Mouse (Mus musculus): ENCODE measurements around the gene Nrg3.

Nrg3 gene

DNA sequence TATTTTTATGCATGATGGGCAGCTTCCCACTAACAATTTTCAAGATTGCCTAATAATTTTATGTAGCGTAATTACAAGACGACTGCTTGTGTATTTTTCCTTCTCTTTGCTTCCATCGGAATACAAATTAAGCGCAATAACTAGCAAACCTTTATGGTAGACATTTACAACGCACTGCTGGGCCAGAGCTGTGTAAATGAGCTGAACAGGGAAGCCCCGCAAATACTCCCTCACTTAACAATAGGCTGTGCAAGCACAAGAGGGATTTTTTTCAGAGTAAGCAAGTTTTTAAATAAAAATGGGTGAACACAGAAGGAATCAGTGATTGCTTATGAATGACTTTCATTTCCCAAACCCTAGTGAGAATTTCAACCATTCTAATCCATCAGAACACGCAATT is 513.5 kb downstream of the Nrg3 start:
- DNase-seq (ENCODE audit: low spot score in 2 of 2): no peak

DNA sequence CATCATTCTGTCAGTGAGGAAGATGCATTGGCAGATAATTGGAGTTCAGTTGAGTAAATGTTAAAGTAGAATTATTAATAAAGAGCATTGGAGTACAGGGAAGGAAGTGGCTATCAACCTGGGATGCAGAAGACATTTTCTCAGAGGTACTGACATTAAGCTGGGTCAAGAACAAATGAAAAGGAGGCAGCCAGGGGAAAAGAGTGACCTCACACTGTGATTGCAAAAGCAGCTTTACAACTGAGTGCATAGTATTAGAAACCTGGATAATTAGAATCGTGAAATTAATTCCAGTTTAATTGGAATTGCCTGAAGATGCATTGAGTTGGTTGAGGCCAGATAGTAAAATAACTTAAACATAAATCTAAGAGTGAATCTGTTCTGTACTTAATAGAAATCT is 535.4 kb downstream of the Nrg3 start:
- DNase-seq (ENCODE audit: low spot score in 2 of 2): no peak

DNA sequence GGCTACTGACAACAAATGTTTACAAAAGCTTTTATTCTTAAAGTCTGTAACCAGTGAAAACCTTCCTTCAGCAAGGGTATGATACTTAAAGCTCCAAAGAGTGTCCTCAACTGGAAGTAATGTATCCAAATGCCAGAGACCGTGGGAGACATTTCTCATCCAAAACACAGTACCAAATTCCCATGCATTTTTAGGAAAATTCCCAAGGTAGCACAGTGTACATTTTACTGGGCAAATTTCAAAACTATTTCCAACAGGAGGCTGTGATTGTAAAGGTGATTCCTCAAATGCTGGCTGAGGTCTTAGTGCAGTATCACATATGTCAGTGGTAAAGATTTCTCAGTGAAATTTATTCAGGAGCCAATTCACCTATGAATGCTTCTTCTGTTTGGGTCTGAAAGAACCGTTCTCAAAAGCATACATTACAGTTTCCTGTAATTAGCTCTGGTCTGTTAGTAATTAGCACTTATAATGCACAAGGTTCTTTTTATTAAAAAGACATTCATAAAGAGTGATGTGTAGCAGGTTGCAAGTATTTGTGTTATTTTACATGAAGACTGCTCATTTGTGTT is 536.3 kb downstream of the Nrg3 start:
- DNase-seq (ENCODE audit: low spot score in 2 of 2): no peak

DNA sequence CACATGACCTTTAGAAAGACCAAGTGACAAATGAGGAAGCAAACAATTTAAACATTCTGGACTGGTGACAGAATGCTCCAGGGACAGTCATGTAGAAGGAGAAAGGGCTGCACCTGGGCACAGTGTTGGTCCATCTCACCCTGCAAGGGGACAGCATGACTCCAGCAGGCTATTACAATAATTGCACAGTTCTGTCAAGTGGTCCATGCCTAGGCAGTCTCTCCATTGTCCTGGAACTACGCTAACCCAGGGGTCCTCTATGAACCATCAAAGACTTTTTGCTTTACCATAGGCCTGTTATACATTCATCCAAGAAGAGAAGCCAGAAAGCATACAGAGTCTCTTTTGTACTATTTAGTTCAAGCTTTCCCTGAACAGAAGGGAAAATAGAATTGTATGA is 549.2 kb downstream of the Nrg3 start:
- DNase-seq (ENCODE audit: low spot score in 2 of 2): no peak

DNA sequence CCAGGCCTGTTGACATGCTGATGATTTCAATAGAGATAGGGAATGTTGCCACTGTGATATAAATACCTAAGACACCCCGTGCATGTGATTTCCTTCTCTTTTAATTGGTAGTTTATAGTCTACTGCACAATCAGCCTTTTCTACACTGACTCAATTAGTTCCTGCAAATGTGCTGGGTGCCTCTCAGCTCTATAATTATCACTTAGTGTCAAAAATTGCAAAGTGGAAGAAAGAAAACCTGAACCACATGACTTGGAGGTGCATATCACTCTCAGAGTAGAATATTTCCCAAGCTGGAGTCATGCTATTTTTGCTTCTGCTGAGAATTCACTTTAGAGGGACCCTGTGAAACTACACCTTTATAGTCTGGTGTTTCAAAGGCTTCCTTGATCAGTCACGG is 552.1 kb downstream of the Nrg3 start:
- no peak for DNase-seq (ENCODE audit: low spot score in 2 of 2)

DNA sequence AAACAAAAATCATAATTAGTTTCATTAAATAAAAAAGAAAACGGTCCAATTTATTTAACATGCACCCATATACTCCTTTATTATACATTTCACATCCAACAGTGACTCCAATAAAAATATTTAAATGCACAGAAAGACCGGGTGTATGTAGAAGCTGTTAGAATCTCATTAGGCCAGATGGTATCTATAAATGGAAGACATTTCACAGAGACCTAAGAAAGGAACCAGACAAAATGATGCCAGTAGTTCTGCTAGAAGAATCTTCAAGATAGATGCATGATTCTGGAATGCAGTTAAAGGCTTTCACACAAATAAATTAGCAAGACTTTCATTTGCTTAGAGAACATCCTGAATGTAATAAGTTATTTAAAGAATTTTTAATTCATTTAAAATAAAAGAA is 602.3 kb downstream of the Nrg3 start:
- DNase-seq (ENCODE audit: low spot score in 2 of 2): no peak

DNA sequence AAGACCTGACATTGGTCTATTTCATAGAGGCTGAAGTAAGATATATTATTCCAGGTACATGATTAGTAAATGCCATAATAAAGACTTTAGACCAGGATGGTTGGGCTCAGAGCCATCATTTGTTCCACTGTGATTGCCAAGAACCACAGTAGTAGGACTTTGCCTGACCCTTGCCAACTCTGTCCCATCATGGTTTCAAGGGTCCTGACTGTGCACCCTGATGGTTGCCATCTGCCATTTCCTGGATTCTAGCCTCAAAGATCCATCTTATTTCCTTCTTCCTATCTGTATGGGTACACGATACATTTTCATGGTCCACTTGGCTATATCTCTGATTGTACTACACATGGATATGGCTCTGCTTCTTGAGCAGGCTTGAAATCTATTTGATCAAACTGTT is 625.3 kb downstream of the Nrg3 start:
- no peak for DNase-seq (ENCODE audit: low spot score in 2 of 2)

DNA sequence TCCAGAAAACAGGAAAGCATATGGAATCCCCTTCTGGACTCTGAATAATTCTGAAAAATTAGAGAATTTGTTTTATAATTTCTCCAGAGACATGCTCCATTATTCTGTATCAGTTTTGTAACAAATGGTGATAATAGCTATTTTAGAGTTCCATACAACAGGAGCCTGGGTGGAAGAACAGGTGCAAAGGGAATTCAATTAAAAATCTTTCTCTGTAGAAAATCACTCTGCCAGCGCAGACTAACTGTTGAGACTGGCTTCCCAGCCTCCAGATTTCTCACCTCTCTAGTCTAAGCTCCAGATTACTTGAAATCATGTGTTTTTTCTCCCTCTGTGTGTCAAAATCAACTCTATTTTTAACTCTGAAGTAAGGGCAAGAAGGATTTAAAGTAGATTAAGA is 625.8 kb downstream of the Nrg3 start:
- DNase-seq (ENCODE audit: low spot score in 2 of 2): no peak

DNA sequence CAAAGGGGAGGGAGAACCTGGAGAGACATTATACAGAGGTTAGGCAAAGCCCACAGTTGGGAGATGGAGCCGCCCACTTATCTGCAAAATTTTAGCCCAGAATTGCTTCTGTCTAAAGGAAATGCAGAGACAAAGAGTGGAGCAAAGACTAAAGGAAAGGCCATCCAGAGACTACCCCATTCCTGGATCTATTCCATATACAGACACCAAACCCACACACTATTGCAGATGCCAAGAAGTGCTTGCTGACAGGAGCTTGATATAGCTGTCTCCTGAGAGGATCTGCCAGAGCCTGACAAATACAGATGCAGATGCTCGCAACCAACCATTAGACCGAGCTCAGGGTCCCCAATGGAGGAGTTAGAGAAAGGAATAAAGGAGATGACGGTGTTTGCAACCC is 637.9 kb downstream of the Nrg3 start:
- DNase-seq (ENCODE audit: low spot score in 2 of 2): no peak

DNA sequence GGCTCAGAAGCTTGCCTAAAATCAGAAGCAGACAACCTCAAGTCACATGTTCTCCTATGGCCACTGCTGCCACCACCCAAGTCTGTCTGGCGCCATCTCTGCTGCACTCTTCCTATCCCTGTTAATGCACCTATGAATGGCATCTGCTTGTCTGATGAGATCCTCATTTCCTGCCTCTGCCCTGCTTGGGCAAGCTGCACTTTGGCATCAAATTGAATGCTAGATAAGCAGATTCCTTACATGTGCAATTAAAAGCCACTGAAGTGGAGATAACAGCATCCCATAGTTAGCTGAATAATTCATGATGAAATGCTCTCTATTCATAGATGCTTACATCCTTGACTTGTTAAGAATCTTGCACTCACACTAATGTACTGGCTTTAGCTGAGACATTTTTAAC is 648.0 kb downstream of the Nrg3 start:
- no peak for DNase-seq (ENCODE audit: low spot score in 2 of 2)

DNA sequence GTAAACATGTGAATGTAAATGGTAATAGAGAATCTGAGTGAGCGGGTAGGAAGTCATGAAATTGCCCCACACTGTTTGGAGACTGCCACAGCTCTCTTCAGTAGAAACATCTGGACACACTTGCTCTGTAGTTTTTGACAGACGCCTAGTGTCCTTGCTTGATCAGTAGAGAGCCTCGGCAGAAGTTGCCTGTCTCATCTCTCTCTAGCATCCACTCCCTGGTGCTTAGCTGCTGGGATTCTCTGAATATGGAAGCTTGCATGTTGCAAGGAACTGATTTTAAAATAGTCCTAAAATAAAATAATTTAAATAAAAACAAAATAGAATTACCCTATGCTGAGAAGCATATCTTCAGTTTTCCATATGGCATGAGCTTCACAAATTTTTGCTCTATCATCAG is 675.9 kb downstream of the Nrg3 start:
- no peak for DNase-seq (ENCODE audit: low spot score in 2 of 2)

DNA sequence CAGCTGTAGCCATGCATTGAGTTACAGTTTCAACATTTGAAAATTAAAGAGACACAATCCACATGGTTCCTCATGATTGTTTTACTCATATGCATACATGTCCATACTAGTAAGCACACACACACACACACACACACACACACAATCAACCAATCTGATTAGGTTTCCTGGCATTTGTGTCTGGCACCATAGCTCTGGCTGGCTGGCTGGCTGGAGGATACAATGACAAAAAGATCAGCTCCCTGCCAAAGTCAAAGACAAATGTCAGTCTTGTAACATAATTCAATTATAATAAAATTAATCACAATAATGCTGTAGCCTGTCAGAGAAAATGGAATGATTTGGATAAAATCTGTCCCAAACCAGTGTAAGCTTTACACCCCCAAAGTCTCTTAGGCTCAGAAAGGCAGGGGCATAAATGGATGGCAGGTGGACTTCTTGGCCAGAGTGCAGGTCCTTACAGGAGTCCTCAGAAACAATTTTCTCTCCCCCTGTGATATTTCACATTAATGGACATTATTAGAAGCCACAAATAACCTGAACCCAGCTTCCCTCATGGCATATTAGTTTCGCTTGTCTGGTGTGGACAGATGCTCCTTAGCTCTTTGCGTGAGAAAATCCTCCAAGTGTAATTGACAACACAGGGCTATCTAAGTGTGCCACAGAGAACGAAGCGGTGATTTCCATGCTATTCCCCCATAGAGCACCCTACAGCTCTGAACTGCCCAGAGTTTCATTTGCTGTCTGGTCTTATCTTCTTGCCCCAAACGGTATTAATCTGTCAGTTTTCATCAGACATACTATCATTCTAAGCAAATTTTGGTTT is 697.4 kb downstream of the Nrg3 start:
- DNase-seq (ENCODE audit: low spot score in 2 of 2): no peak

DNA sequence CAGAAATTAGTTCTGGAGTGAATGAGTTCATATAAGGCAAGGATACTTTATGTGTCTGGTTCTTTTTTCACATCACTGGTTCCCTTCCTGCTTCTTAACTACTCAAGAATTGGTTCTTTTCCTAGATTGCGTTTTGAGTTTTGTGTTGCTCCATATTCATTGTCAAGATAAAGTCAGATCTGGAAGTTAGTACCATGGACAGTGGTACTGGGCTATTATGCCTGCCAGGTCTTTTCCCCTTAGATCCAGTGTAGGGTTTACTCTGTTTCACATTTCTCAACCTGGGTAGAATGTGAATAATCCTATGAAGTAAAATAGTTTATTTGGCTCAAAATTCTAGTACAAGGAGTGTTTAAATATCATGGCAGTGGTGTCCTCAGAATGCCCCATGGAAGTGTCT is 698.1 kb downstream of the Nrg3 start:
- no peak for DNase-seq (ENCODE audit: low spot score in 2 of 2)

DNA sequence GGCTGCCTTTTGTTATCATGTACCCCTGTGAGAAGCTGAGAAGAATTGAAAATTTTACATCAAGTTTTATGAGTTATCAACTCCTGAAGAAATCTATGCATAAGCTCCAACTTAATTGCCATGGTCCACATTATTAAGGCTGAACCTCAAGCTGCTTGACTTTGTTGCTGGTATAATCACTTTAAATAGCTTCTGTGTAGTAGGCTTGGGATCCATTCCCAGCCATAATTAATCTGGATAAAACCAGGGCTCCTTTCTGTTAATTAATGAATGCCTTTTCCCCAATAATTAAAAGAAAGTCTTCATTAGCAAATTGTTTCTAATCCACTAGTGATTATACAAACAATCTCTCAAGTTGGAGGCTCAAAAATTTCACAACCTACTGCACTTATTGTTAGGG is 742.4 kb downstream of the Nrg3 start:
- no peak for DNase-seq (ENCODE audit: low spot score in 2 of 2)

DNA sequence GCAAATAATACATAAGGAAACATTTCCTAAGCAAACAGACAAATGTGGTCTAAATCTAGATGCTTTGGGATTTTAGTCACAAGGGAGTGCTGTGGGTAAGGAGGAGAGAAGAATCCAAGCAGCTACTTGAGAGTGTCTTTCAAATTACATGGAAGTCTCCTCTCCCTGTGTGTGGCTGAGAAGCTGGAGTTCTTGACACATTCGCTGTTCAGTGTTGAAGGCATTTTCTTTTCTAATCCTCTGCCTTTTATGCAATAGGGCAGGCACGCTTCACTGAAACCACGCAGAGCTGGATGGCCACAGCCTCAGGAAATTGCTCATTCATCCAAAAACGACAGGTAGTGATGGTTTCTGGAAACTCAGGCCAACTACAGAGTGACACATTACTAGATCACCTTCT is 769.0 kb downstream of the Nrg3 start:
- DNase-seq (ENCODE audit: low spot score in 2 of 2): no peak

DNA sequence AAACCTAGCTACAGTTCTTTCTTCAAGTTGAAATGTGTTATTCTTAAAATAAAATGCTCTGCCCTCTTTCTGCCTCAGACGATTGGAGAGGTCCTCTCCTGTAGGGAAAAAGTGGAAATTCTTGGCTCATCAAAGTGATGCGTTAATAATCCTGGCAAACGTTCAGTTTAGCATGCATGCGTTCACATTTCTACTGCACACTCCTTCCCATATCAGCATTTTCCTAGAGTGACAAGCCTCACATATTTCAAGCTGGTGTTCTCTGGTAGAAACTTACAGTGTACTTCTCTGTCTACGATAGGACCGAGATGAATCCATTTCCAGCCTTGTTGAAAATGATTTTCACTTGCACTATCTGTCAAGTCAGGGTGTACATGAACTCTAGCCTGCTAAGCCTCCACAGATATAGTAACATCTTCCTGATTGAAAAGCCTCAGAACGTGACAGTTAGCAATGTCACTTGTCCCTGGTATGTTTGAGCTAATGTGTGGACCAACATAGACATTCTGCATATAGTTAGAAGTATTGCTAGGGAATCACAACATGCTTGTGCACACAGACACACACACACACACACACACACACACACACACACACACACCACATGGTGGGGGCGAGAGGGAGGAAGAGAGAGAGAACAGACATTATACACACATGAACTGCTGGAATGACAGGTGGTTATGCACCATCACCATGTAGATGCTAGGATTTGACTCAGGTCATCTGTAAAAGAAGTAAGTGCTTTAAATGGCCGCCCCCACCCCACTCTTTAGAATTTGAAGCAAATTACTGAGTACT is 770.1 kb downstream of the Nrg3 start:
- DNase-seq (ENCODE audit: low spot score in 2 of 2): no peak

DNA sequence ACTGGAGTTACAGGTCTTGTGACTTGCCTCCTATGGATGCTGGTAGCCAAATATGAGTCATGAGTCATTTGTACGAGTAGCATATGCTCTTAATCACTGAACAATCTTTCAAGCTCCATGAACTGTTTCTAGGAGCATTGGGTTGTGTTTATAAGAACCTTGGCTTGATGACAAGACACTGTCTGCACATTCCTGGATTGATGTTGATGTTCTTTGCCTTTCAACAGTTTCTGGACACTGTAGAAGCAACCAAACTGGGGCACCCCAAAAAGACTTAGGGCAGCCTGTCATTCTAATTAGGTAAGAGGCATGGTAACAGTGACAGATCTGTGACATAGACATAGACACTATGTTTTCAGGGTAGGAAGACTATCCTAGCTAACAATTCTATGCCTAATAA is 771.5 kb downstream of the Nrg3 start:
- DNase-seq (ENCODE audit: low spot score in 2 of 2): no peak

DNA sequence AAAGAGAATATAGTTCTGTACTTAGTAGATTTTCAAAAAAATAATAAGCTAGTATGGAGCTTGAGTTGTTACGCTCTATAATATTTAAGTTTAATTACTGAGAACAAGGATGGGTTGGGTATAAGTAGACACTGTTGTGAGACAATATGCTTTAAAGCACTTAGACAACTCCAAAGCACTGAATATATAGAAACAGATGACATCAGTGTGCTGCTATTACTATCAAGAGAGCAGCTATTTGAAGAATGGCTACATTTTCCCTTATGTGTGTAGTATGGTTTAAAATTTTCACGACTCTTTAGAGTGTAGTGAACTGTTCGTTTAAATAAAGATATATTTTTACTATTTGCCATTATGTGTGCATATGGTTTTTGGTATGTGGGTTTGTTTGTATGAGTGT is 771.9 kb downstream of the Nrg3 start:
- no peak for DNase-seq (ENCODE audit: low spot score in 2 of 2)

DNA sequence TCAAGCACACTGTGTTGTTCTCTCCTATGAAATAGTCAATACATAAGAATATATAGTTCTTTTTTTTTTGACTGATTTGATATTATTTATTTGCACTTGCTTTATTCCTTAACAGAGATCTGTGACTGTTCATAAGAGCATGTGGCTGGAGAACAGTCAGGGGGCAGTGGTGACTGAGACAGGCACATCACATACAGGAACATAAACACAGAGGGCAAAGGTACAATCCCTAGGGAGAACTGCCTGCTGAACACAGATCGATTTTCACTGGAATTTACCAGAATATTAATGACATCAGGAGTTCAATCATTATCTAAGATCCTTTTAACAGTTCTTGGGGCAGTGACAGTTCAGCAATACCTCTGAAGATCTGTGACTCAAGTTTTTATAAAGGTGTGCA is 812.9 kb downstream of the Nrg3 start:
- no peak for DNase-seq (ENCODE audit: low spot score in 2 of 2)

DNA sequence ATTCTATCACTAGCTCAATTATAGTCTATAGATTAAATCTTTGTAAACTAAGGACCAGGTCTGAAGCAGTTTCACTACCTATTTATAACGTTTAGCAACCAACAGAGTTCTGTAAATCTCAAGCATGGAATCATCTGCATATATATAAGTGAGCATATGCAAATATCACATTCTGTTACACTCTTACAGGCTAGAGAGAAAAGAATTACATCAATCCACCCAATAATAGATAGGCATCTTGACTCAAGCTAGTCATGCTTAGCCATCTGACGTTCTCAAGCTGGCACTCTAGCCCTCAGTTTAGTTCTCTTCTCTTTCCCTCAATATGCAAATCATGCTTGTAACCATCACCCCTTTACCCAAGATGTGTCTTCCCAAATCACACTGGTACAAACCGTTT is 835.8 kb downstream of the Nrg3 start:
- DNase-seq (ENCODE audit: low spot score in 2 of 2): no peak

DNA sequence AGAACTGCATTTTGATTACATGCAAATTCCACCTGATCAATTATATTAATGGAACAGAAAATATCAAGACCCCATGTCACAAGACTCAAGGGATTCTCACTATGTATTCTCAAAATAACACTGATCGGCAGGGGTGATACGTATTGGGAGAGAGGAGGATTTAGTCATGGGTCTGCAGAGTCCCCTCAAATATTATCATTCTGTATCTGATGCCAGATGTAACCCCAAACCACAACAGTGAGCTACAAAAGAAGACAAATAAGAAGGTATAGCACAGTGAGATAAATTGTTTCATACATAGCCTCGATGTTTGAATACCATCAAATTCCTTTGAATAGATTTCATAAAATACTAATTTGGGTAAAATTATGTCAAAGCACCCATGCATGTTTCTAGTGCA is 842.8 kb downstream of the Nrg3 start:
- no peak for DNase-seq (ENCODE audit: low spot score in 2 of 2)

DNA sequence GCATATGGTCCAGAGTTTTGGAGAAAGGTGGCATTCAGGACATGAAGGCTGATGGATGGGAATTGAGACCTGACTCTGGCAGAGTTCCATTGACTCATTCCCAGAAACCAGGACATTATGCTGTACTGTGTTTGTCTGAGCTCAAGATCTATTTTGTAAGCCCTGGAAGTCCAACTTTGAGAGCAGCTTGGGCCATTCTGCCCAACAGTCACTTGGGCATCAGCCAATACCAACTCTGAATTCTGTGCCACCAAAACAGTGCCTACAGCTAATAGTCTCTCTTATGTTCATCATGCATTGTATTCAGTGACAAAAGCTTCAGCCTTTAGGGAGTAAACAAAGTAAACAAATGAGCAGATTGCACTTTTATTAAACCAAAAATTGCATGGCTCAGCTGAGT is 843.2 kb downstream of the Nrg3 start:
- DNase-seq (ENCODE audit: low spot score in 2 of 2): no peak

All from heart, adult 9 months (tissue).